Mouse (Mus musculus) retina, adult 2 months (tissue): ENCODE data around the gene Nppb.

ENCODE experiments used
- DNase-seq: peaks from one replicate; pipeline ENCODE4 v3.0.0-alpha.2; 2012; ENCODE audit warnings: low read depth, low spot score

Nppb gene

GRCm38 (mm10) chr4:147976237-147976636 lies 9.4 kb upstream of the Nppb start:
- DNase-seq = no peak

DNA sequence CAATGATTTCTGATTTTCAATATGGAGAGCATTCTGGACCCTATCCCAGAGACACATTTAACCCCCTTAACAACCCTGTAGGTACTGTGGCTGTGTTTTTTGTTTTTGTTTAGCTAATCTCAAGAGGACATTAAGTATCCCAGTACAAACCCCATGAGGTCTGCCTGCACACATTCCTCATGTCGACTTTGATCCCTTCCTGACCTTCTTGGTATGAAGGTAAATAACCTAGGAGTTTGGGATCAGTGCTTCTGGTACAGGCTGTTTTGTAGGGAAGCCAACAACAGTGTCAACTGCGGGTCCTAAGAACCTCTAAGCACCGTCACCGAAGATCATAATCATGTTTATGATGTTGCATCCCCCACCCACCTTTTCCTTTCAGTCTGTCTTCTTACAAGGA lies 7.9 kb upstream of the Nppb start:
- no peak for DNase-seq

DNA sequence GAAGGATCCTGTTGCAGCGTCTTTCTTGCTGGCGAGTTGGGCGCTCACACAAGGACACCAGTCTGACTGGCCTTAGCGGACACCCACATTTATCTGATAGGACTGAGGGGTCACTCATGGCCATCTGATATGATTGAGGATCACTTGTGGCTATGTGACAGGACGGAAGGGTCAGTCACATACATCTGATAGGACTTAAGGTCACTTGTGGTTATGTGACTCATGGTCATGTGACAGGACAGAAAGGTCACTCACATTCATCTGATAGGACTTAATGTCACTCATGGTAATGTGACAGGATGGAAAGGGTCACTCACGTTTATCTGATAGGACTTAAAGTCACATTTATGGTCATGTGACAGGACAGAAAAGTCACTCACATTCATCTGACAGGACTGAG lies 7.2 kb upstream of the Nppb start:
- DNase-seq = no peak

DNA sequence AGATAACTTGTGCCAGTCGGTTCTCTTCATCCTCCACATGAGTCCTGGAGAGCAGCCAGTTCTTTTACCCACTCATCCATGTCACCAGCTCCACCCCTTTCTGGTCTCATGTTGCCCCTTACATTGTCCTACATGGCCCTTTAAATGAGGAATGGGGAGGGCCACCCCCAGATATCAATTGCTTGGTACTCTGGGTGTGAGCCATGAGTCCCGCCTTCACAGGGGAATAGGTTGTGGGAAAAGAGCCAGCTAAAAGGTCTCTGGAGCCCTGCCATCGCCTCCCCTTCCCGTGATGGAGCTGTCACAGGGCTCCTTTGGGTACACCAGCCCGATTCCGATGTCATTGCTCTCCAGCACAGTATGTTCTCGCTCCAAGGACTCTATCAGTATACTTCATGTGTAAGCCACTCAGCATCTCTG lies 6.1 kb upstream of the Nppb start:
- no peak for DNase-seq

GRCm38 (mm10) chr4:147993571-147994095 lies 8.0 kb downstream of the Nppb start:
- DNase-seq = no peak

- DNase-seq = no peak
These were observed 9.7 kb downstream of the Nppb start for GRCm38 (mm10) chr4:147995311-147995710.

DNA sequence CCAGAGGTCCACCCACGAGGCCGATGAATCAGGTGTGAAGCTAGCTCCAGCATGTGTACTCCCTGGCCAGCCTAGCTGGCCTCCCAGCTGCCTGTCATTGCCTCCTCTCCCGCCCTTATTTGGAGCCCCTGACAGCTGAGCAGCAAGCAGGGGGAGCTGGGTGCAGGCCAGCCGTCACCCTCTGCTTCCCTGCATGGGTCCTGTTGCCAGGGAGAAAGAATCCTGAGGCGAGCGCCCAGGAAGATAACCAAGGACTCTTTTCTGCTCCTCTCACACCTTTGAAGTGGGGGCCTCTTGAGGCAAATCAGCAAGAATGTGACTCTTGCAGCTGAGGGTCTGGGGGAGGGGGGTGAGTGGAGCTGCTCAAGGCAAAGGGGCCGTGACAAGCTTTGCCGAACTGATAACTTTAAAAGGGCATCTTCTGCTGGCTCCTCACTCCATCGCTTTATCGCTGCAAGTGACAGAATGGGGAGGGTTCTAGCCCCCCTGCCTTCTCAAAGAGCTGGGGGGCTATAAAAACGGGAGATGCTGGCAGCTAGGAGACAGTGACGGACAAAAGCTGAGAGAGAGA lies 14.7 kb downstream of the Nppb start, which contains the start of gene Nppa:
Nppa (plus strand) TSS at position 521 of the 571 bp plus-strand sequence.
- DNase-seq = no peak

- no peak for DNase-seq
These were observed 15.6 kb downstream of the Nppb start for GRCm38 (mm10) chr4:148001013-148001789.

GRCm38 (mm10) chr4:148001866-148002265 lies 16.3 kb downstream of the Nppb start:
- no peak for DNase-seq

DNA sequence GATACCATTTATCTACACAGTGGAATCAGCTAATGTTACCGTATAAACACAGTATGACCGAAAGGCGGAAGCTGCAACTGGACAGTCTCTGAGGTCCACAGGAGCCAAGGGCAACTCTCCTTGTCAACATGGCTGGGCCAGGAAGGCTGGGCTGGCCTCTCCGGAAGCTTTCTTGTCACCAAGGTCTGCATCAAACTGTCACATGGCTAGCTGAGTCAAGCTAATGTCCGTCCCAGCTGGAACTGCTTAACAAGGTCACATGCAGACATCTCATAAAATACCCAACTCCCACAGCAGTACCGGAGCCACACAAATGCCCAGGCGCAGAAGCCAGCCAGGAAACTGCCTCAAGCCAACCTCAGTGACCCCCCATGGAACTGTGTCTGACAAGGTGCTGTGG lies 18.8 kb downstream of the Nppb start:
- no peak for DNase-seq

DNA sequence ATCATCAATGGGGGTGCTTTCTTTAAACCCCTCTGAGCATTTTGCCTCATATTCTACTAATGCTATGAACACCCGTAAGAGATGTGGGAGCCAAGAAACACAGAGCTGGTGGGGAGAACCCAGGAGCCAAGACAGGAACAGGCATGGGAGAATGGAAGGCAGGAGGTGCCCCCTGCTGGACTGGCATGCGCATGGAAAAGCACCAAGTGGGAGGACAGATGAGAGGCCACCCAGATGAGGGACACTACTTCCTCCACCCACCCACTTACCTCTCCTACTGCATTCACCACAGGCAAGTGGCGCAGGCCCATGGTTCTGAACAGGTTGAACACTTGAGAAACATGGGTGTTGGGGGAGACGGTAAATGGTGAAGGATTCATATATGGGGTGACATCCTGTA lies 22.8 kb downstream of the Nppb start:
- peak; percentile 11 for DNase-seq

- no peak for DNase-seq
These were observed 24.1 kb downstream of the Nppb start for GRCm38 (mm10) chr4:148009641-148010040.

GRCm38 (mm10) chr4:148011332-148011731 lies 25.7 kb downstream of the Nppb start:
- no peak for DNase-seq

DNA sequence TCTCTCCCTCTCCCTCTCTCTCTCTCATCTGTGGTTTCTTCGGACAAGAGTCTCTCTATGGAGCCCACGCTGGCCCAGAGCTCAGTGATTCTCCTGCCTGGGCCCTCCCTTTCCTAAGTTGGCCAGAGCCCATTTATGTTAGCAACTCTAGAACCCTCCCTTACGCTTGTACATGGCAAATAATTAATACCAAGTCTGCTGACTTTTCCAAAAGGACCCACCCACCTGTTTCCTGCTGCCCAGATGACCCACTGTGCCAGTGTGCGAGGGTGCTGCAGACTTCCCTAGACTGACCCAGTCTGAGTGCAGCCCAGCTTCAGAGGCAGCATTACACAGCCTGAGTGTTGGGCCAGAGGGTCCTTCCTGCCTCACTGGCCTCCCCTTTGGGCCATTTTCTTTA lies 26.6 kb downstream of the Nppb start:
- no peak for DNase-seq

DNA sequence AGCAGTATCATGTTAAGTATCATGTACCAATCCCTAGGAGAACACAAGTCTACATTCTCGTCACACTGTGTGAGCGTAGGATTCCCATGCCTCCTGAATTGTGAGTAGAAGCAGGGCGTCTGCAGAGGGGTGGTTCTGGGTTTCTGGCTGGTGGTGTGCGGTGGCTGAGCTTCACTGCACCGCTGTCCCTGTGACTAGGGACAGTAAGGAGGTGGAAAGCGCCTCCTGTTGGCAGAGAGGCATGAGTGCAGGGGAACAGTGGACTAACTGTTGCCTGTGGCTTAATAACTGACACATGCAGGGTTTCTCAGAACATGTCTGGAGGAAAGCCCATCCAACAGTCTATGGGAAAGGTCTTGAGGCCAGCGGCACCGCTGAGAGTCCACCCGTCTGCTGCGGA lies 29.8 kb downstream of the Nppb start:
- DNase-seq = no peak

- no peak for DNase-seq
These were observed 31.4 kb downstream of the Nppb start for GRCm38 (mm10) chr4:148016981-148017380.

DNA sequence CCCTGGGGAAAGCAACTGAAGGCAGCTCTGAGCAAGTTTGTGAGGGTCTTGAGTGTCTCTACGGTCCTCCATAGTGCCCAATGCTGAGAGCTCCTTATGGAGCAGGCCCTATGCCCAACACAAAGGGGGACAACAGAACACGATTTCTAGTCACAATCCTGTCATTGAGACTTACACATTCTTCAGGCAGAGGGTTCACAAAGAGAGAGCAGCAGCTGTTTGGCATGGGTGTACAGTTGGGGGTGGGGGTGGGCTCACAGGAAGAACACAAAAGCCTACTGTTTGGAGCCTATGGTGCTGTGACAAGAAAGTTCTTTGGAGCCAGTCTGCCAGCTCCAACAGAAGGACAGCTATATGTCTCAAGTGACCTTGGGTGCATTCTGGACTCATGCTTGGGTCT lies 32.8 kb downstream of the Nppb start:
- DNase-seq = no peak

- no peak for DNase-seq
These were observed 38.4 kb downstream of the Nppb start for GRCm38 (mm10) chr4:148024003-148024402.

DNA sequence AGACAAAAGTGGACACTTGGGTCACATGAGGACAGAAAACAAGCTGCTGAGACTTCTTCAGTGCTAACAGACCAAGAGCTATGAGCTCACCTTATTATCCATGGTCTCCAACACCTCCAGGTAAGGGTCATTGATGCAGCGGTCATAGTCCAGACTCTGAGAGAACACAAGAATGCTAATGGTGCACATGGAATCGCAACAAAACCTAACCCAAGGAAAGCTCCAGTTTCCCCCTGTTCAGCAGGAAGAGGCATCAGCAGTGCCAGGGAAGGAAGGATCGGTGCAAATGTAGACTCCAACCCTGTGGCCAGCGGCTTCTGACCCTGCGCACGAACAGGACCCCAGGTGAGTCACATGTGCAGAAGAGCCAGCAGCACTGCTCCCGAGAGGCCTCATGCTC lies 43.7 kb downstream of the Nppb start:
- no peak for DNase-seq

- no peak for DNase-seq
These were observed 44.9 kb downstream of the Nppb start for GRCm38 (mm10) chr4:148030506-148030905.

DNA sequence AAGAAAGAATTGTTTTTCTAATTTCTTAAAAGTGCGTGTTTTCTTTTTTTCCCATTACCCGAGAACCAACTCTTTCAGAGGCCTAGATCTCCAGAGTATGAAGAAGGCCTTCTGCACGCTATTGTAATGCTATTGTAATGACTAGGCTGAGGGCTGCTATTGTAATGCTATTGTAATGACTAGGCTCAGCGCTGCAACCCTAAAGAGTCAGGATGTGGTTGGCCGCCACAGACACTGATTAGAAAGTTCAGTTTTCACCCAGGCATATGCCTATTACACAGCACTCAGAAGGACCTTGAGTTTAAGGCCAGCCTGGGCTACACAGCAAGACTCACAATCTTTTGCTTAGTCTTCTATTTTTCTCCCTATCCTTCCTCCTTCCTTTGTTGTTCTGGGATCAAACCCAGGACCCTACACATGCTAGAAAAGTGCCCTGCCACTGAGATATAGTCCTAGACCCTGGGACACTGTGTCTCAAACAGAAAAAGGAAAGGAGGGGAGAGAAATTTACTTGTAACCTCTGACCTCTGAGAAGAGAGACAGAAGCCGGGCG lies 48.3 kb downstream of the Nppb start:
- DNase-seq = no peak

GRCm38 (mm10) chr4:148035440-148035839 lies 49.9 kb downstream of the Nppb start:
- DNase-seq = no peak
